Mouse (Mus musculus) spleen, adult 2 months (tissue): Measurements from ENCODE around the gene Phb2. TPM values are rescaled to one million over a fixed set of nuclear protein-coding genes. Genes with fewer than 3 reads are reported as not detected.
"Not testable (repeated sequence)": the region's sequence is repeated elsewhere in the genome, so short reads cannot be mapped to it uniquely, and the experiment has no call there.

Experiments
- DNase-seq, 2 experiments: peaks; one replicate each; pipeline versions ENCODE4 v3.0.0 to v3.0.0-alpha.2; 2012 to 2021; ENCODE audit warnings: low spot score in 2 of 2, low read depth in 1 of 2
- H3K27ac ChIP-seq: fragments of 200-500 bp; 2 replicates; pipeline ENCODE4 v1.5.1; 2012; ENCODE audit warnings: low read length, inconsistent platforms; ENCODE audit not compliant: insufficient read depth
- H3K27me3 ChIP-seq: fragments of 200-500 bp; 2 replicates; pipeline ENCODE4 v1.6.1; 2012; ENCODE audit warnings: mild to moderate bottlenecking, moderate library complexity, low read length, inconsistent platforms; ENCODE audit not compliant: control insufficient read depth, insufficient read depth
- H3K36me3 ChIP-seq: fragments of 200-500 bp; 2 replicates; pipeline ENCODE4 v1.6.1; 2012; ENCODE audit warnings: mild to moderate bottlenecking, low read length, inconsistent platforms; ENCODE audit not compliant: control insufficient read depth, insufficient read depth
- H3K4me1 ChIP-seq: fragments of 200-500 bp; 2 replicates; pipeline ENCODE4 v1.6.1; 2011; ENCODE audit warnings: inconsistent platforms; ENCODE audit not compliant: control insufficient read depth, insufficient read depth, insufficient read length
- H3K4me3 ChIP-seq: fragments of 200-500 bp; 2 replicates; pipeline ENCODE4 v1.5.1; 2011; ENCODE audit warnings: mild to moderate bottlenecking, inconsistent platforms; ENCODE audit not compliant: insufficient read depth, insufficient read length; ENCODE audit errors: extremely low read depth
- CTCF ChIP-seq: fragments of 200-500 bp; IDR thresholded peaks from 2 replicates; pipeline ENCODE4 v1.5.1; 2011; ENCODE audit warnings: mild to moderate bottlenecking, inconsistent platforms; ENCODE audit not compliant: insufficient read depth, insufficient read length, insufficient replicate concordance; ENCODE audit errors: extremely low read depth
- POLR2A ChIP-seq: fragments of 200-500 bp; IDR thresholded peaks from 2 replicates; pipeline ENCODE4 v1.6.1; 2011; ENCODE audit warnings: low read depth, low read length, inconsistent platforms
- WGBS: fragments of 180-500 bp; shearing (Covaris S2); methylation state at CpG from one replicate; pipeline ENCODE4 v1.1.7; 2018; 5-methylcytosine and 5-hydroxymethylcytosine counted together
- polyA plus RNA-seq: library from polyadenylated mRNA; depleted of rRNA; stranded (reverse); fragments of >200 nt; gene quantifications from 2 replicates; pipeline ENCODE4 v1.2.3, GENCODE M21; 2012

The Phb2 gene
- polyA plus RNA-seq, 1 experiment: 103 TPM

DNA sequence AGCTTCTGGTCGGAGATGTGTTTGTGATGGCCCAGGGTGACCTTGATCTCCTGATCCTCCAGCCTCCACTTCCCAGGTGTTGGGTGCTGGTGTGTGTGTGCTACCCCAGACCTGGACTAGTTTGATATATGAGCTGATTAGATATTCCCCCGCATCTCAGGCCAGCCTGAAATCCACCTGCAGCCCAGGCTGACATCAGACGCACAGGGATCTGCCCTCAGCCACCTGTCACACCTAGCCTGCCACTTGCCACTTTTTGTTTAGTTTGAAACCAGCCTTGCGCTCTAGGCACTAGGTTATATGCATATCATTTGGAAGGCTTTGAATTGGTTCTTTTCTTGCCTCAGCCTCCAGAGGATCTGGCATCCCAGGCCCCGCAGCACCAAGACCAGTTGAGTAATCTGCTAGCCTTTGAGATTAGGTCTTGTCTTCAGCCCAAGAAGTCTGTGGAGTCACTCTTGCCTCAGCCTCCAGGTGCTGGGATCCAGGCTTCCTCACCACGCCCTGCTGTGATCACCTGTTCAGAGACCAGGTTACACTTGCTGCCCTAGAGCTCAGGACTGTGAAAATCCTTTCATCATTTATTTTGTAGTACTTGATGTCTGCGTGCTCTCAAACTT, 41.7 kb upstream of the Phb2 start:
- TF ChIP-seq CTCF (no peak), POLR2A (no peak)
- Histone ChIP-seq H3K4me1 (no peaks in the 10 kb centered on the region), H3K27me3 (no peaks in the 10 kb centered on the region), H3K4me3 (no peak overlapping the region), H3K27ac (no peak overlapping the region), H3K36me3 (peaks cover 1% of the 10 kb centered on the region; the same call in 1 of the 2 replicates)
- DNase-seq: no peak
- 94% methylated on average over 7 of the region's 7 CpGs for WGBS

GRCm38 (mm10) chr6:124672100-124672499, 40.0 kb upstream of the Phb2 start:
- Histone ChIP-seq H3K36me3 (peaks cover 1% of the 10 kb centered on the region; the same call in 1 of the 2 replicates), H3K4me1 (no peaks in the 10 kb centered on the region), H3K4me3 (no peak overlapping the region), H3K27ac (no peak overlapping the region), H3K27me3 (no peaks in the 10 kb centered on the region)
- DNase-seq: no peak
- TF ChIP-seq POLR2A (no peak), CTCF (no peak)
- WGBS: 69% methylated on average over 6 of the region's 6 CpGs

GRCm38 (mm10) chr6:124673619-124674018, 38.5 kb upstream of the Phb2 start:
- Histone ChIP-seq H3K27ac (no peak overlapping the region), H3K27me3 (no peaks in the 10 kb centered on the region), H3K4me3 (no peak overlapping the region), H3K36me3 (peaks cover 1% of the 10 kb centered on the region; the same call in 1 of the 2 replicates), H3K4me1 (no peaks in the 10 kb centered on the region)
- 93% methylated on average over 9 of the region's 9 CpGs for WGBS
- no peak for TF ChIP-seq POLR2A
- TF ChIP-seq CTCF: no peak
- no peak for DNase-seq

DNA sequence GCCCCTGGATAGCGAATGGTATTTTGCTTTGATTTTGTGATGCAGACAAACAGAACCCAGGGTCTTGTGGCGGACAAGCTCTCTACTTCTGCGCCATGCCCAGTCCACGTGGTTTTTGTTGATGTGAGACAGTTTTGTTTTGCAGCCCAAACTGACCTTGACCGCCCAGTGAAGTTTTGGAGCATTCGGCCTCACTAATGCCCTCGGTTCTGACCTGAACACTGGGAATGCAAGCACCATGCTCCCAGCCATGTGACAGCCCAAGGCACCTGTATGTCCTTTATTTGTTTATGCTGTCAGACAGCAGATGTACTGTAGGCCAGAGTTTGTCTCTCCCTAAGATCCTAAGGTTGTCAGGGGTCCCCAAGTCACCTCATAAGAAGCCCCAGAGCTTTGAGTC, 37.5 kb upstream of the Phb2 start:
- Histone ChIP-seq H3K27ac (no peak overlapping the region), H3K4me1 (no peaks in the 10 kb centered on the region), H3K4me3 (no peak overlapping the region), H3K27me3 (no peaks in the 10 kb centered on the region), H3K36me3 (peaks cover 2% of the 10 kb centered on the region)
- 93% methylated on average over 7 of the region's 7 CpGs for WGBS
- TF ChIP-seq CTCF (no peak), POLR2A (no peak)
- DNase-seq: no peak

DNA sequence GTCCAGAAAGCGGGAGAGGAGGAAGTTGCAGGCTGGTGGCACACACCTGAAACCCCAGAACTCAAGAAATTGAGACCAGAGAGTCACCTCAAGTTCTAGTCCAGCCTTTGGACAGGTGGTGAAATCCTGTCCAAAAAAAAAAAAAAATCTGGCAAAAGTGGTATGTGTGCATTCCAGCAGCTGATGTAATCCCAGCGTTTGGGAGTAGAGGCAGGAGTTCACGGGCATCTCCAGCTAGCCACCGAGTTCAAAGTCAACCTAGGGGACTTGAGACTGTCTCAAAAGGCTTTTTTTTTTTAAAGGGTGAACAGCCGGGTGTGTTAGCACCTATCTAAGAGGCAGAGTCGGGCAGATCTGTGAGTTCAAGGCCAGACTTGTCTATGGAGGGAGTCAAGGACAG, 36.0 kb upstream of the Phb2 start:
- peaks cover 2% of the 10 kb centered on the region for H3K36me3 ChIP-seq
- no peak for DNase-seq
- TF ChIP-seq POLR2A: no peak
- no peak overlapping the region for H3K27ac ChIP-seq
- no peaks in the 10 kb centered on the region for H3K27me3 ChIP-seq
- H3K4me3 ChIP-seq: no peak overlapping the region
- whole genome bisulfite sequencing: 92% methylated on average over 6 of the region's 6 CpGs
- no peaks in the 10 kb centered on the region for H3K4me1 ChIP-seq

DNA sequence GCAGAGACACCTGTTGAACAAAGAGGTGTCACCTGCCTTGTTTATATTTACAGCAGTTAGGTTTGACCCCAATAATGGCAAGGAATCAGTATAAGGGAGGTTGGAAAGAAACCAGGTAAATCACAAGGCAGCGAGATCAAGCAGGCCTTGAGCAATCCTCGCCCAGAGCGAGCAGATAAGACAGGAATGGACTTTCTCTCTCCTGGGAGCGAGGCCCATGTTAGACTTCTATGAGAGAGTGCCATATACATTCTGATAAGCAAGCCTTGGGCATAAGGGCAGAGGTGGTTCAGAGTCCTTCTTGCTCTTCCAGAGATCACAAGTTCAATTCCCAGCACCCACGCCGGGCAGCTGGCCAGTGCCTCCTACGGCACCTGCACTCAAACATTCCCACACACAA, 33.4 kb upstream of the Phb2 start:
- DNase-seq: no peak
- TF ChIP-seq CTCF (no peak), POLR2A (no peak)
- 96% methylated on average over 7 of the region's 7 CpGs for WGBS
- no peak overlapping the region for H3K4me3 ChIP-seq
- no peaks in the 10 kb centered on the region for H3K4me1 ChIP-seq
- no peaks in the 10 kb centered on the region for H3K27me3 ChIP-seq
- peaks cover 2% of the 10 kb centered on the region for H3K36me3 ChIP-seq
- H3K27ac ChIP-seq: no peak overlapping the region

DNA sequence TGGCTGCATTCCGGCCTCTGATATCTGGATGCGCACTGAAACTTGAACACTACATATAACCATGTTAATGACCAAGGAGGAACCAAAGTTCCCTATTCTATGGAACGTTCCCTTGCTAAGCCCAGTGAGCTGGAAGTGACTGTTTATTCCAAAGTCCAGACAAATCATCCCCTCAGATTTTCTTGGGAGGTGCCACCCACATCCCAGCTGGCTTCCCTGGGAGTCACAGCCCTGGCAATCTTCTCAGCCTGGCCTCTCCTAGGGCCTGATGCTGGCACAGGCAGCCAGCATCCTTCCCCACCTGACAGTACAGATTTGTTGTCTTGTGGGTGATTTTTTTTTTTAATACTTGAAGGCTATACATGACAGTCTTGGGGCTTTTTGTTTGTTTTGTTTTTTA, 32.6 kb upstream of the Phb2 start:
- TF ChIP-seq CTCF (no peak), POLR2A (no peak)
- Histone ChIP-seq H3K4me3 (no peak overlapping the region), H3K27me3 (no peaks in the 10 kb centered on the region), H3K4me1 (peaks cover 2% of the 10 kb centered on the region; the same call in 1 of the 2 replicates), H3K36me3 (peaks cover 2% of the 10 kb centered on the region), H3K27ac (no peak overlapping the region; the same call in 1 of the 2 replicates)
- 96% methylated on average over 3 of the region's 3 CpGs for WGBS
- no peak for DNase-seq

DNA sequence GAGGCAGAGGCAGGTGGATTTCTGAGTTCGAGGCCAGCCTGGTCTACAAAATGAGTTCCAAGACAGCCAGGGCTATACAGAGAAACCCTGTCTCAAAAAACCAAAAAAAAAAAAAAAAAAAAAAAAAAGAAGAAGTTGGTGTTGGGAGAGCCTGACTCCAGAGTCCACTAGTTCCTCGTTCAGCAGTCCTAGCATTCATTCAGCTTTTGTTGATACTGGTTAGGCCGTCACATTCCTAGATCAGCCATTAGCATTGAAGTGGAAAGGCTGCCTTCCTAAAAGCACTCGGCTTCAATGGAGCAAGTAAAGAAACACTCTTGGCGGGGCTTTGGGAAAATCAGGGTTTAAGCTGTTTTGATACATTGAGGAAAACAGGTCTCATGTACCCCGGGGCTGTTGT, 29.8 kb upstream of the Phb2 start:
- H3K4me3 ChIP-seq, H3K4me1 ChIP-seq, DNase-seq, H3K36me3 ChIP-seq, H3K27ac ChIP-seq, H3K27me3 ChIP-seq: not testable (repeated sequence)
- 68% methylated on average over 6 of the region's 6 CpGs for WGBS
